8 mouse cellular contexts compared by ENCODE assay signal in genomic region chr3:37203984-37204428, GRCm38 (mm10). TPM values are rescaled to one million over a fixed set of nuclear protein-coding genes. Genes with fewer than 3 reads are reported as not detected.
DNase-seq lines count a peak whose midpoint lies in the region; ATAC-seq and TF ChIP-seq lines count a peak whose summit lies in the region.

No protein-coding gene starts in this region.

- peak; percentile 94 for TF ChIP-seq CTCF in Patski (IDR thresholded peaks at IDR 0.05)

- POLR2A ChIA-PET in Patski (lab: Charles Lee) = no interaction called here

- peaks cover 19% of the 10 kb centered on the region for H3K4me1 ChIP-seq in hindbrain, embryonic 13.5 days (replicated peaks)

- peak overlapping the region; percentile 46 for H3K4me3 ChIP-seq in hindbrain, embryonic 13.5 days

- H3K36me3 ChIP-seq in hindbrain, embryonic 13.5 days = no peaks in the 10 kb centered on the region

- H3K9ac ChIP-seq in hindbrain, embryonic 13.5 days = peak overlapping the region; percentile 72

- in situ Hi-C loops in Patski (cut with MboI; ENCODE audit: low pct_unique_long_range_greater_than_20kb) = loop anchor here (5.0 to 25.0 kb wide), 5 partner anchors 132 to 1008 kb away; partner anchors contain the start of genes Nudt6 and Spata5

- CTCF ChIA-PET in Patski (lab: Charles Lee) = interaction anchor here (0.7 to 2.7 kb wide), 40 partner anchors 9 to 631 kb away, joined by 3 to 17 read pairs (median 4); partner anchors contain the start of gene Adad1

- no peak overlapping the region for H3K27ac ChIP-seq in hindbrain, embryonic 13.5 days

- peak; percentile 86 for ATAC-seq in Patski
- ATAC-seq in hindbrain, embryonic 13.5 days (ENCODE audit: low FRiP score) = peak; percentile 78

- H3K9me3 ChIP-seq in hindbrain, embryonic 13.5 days = no peaks in the 10 kb centered on the region

- WGBS in hindbrain, embryonic 13.5 days = 2% methylated on average over 11 of the region's 11 CpGs

- H3K27me3 ChIP-seq in Patski = peaks cover 16% of the 10 kb centered on the region
- no peaks in the 10 kb centered on the region for H3K27me3 ChIP-seq in hindbrain, embryonic 13.5 days

- peak overlapping the region; percentile 78 for H3K4me2 ChIP-seq in hindbrain, embryonic 13.5 days

- peak; percentile 56 for DNase-seq in Patski (ENCODE audit: low read depth, low spot score)
- peak; percentile 89 to 92 for DNase-seq in cerebellum, postnatal 14 days
- DNase-seq in frontal cortex, postnatal 14 days (ENCODE audit: low spot score in 2 of 2) = peak; percentile 29 to 81
- DNase-seq in layer of hippocampus, postnatal 25 days (ENCODE audit: extremely low spot score in 1 of 2, low spot score in 1 of 2) = peak; percentile 60 to 86
- DNase-seq in lung, postnatal 25 days (ENCODE audit: low spot score) = peak; percentile 87
- DNase-seq in retina, embryonic 14.5 days (ENCODE audit: low spot score) = peak; percentile 96
- DNase-seq in thymus, postnatal 4 days = peak; percentile 82

RNA-seq across cellular contexts. Expression of gene Il21, which starts 28.4 kb away (rescaled TPM):
- not detected for polyA plus RNA-seq in Patski (2021)
- polyA plus RNA-seq in hindbrain, embryonic 13.5 days (2015; fragmentation: Nextera tagmentation; extraction: Ambion mirVana) = not detected in 2 replicates
- under 1 TPM in 1 of 2 experiments, not detected in 1; 0.14 TPM for total RNA-seq in layer of hippocampus, postnatal 25 days (2021)
